ENCODE assay signal across 13 mouse cellular contexts in genomic region chr1:34830934-34831333, GRCm38 (mm10).
"Had no signal": no experiment of that assay in that cellular context is flagged by ENCODE, and none has a peak within 500 bp of the region (broad histone marks: within the 10 kb centered on the region; RNA-seq: fewer than 3 reads in every experiment).

No protein-coding gene starts in this region.

- H3K27ac ChIP-seq: left cerebral cortex, adult 2 months; limb, embryonic 13.5 days; liver, embryonic 15.5 days; midbrain, embryonic 13.5 days; stomach, embryonic 15.5 days had no signal

- H3K27me3 ChIP-seq: limb, embryonic 13.5 days; liver, embryonic 15.5 days; midbrain, embryonic 13.5 days; stomach, embryonic 15.5 days had no signal

- H3K9me3 ChIP-seq: limb, embryonic 13.5 days; liver, embryonic 15.5 days; midbrain, embryonic 13.5 days; stomach, embryonic 15.5 days had no signal

- DNase-seq: kidney, adult 8-10 months; kidney, postnatal 25 days; lung, adult 2 months; lung, postnatal 36 days; right cerebral cortex, postnatal 25 days; thymus, postnatal 14 days had no signal

- H3K4me1 ChIP-seq: stomach, embryonic 15.5 days had no signal

- H3K4me3 ChIP-seq: left cerebral cortex, adult 2 months; limb, embryonic 13.5 days; liver, embryonic 15.5 days; midbrain, embryonic 13.5 days; stomach, embryonic 15.5 days had no signal

- ATAC-seq: intestine, embryonic 16.5 days; lung, postnatal 0 days; midbrain, embryonic 13.5 days had no signal

- H3K9ac ChIP-seq: limb, embryonic 13.5 days; liver, embryonic 15.5 days; midbrain, embryonic 13.5 days; stomach, embryonic 15.5 days had no signal

- H3K4me2 ChIP-seq: limb, embryonic 13.5 days; liver, embryonic 15.5 days; midbrain, embryonic 13.5 days; stomach, embryonic 15.5 days had no signal
